Mouse (Mus musculus): ENCODE data around the gene Nudt3.
A peak's percentile ranks its signal among the peaks of the same experiment; 100 is the strongest.

The Nudt3 gene

DNA sequence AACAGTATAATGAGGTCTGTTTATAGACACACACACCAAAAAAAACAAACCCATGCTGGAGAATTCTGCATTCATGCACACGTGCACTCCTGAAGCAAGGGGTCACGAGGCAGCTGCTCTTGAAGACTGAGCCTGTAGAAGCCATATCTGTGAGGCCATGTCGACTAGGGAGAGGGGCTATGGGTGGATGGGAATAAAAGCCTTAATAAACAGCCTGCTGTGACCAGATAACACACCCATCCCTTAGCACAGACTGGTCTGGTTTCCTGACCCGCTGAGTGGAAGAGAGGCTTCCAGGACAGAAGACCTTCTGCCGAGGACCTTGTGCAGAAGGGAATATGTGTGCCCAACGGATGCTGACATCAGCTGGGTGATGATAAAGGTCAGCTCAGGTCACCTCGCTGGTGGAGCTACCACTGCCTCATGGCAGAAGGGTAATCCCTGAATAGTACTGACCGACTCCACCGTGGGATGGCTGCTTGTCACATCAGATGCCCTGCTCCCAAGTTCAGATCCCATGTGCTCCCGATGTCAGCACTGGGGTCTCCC lies 49.4 kb downstream of the Nudt3 start:
- DNase-seq (ENCODE audit: low read depth, low spot score): no peak
- H3K36me3 ChIP-seq (ENCODE audit: control insufficient read depth, insufficient read depth, low read length, poor library complexity, severe bottlenecking): no peaks in the 10 kb centered on the region; the same call in none of the 2 replicates
- H3K27me3 ChIP-seq (ENCODE audit: control insufficient read depth, insufficient read depth, low read length, poor library complexity, severe bottlenecking): no peaks in the 10 kb centered on the region

DNA sequence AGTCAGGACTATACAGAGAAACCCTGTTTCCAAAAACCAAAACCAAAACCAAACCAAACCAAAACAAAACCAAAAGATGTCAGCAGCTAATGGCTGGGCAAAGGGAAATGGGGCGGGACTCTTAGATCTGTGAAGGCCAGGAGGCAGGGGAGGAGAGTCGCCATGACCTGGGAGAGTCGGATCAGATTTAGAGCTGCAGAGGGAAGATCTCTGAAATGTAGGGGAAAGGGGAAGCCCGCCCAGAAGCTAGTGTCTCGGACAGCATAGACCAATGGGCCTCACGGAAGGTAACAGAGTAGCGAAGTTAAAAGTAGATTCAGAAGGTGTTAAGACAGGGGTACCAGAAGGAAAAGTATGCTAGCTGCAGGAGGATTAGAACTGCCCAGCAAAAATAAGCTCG lies 52.0 kb downstream of the Nudt3 start:
- Histone ChIP-seq H3K36me3 (ENCODE audit: control insufficient read depth, insufficient read depth, low read length, poor library complexity, severe bottlenecking) (no peaks in the 10 kb centered on the region; the same call in 1 of the 2 replicates), H3K27me3 (ENCODE audit: control insufficient read depth, insufficient read depth, low read length, poor library complexity, severe bottlenecking) (no peaks in the 10 kb centered on the region)
- DNase-seq (ENCODE audit: low read depth, low spot score): no peak

DNA sequence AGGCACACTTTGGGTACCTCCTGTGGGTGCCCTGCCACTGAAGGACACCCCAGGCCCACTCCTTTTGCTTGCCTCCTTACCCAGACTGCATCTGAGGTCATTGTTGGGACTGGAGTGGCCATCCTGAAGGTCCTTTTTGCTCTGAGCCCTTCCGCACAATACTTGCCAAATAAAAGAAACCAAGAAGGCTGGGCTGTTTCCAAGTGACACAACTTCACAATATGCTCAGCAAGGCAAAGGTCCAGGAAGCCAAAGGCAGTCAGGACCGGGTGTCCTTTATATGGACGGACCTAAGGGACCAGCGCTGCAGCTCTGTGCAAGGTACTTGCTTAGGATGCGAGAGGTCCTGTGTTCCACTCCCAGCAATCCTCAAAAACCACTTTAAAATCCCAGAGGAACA lies 55.1 kb downstream of the Nudt3 start:
- no peak for DNase-seq (ENCODE audit: low read depth, low spot score)
- H3K27me3 ChIP-seq (ENCODE audit: control insufficient read depth, insufficient read depth, low read length, poor library complexity, severe bottlenecking): no peaks in the 10 kb centered on the region
- H3K36me3 ChIP-seq (ENCODE audit: control insufficient read depth, insufficient read depth, low read length, poor library complexity, severe bottlenecking): no peaks in the 10 kb centered on the region

DNA sequence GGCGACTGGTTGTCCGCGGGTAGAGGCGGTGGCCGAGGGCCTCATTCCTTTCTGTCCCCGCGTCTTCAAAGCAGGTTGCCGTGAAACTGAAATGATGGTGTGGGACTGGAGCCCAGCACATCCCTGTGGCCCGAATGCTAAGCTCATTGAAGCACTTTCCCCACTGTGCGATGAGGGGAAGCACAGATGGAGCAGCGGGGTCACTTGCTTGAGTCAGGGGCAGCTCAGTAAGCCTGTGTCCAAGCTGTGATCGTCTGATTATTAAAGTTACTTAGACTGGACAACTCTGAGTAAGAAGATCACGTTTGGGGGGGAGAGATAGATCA lies 57.4 kb downstream of the Nudt3 start:
- H3K36me3 ChIP-seq (ENCODE audit: control insufficient read depth, insufficient read depth, low read length, poor library complexity, severe bottlenecking): peaks cover 5% of the 10 kb centered on the region
- DNase-seq (ENCODE audit: low read depth, low spot score): no peak
- H3K27me3 ChIP-seq (ENCODE audit: control insufficient read depth, insufficient read depth, low read length, poor library complexity, severe bottlenecking): no peaks in the 10 kb centered on the region

DNA sequence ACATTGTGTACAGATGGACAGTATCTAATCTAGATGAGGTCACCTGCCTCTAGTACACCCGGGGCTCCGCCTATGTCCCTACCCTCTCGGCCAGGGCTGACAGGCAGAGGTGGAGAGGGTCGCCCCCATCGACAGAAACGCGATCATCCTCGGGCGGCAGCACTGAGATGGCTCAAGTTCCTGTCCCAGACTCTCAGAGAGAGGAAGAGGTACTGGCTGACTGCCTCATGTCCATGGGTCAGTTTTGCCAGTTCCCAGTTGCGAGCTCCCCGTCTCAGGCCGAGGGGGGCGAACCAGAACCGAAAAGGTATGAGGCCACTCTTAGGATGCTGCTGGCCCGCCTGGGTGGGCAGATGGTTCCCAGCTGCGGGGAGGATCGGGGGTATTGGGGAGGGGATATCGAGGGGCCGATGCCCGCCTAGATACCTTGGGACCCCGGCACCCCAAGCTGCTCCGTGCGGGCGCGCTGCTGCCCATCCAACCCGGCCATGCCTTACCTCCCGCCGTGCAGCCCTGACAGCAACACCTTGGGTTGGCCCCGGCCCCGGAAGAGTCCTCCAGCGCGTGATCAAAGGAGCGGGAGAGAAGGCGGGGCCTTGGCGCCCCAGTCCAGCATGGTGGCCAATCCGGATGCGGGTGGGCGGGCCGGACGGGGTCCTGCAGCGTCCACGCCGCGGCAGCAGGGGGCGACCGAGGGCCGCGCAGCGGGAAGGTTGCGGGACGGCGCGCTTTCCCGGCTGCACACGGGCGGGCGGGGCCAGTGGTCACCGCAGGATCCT lies 57.9 kb downstream of the Nudt3 start, which contains the start of gene AI413582:
Gene AI413582, minus strand, starts transcription at position 594 of the 779 bp plus-strand sequence.
- peak; percentile 95 for DNase-seq (ENCODE audit: low read depth, low spot score)
- peaks cover 7% of the 10 kb centered on the region for H3K36me3 ChIP-seq (ENCODE audit: control insufficient read depth, insufficient read depth, low read length, poor library complexity, severe bottlenecking)
- H3K27me3 ChIP-seq (ENCODE audit: control insufficient read depth, insufficient read depth, low read length, poor library complexity, severe bottlenecking): no peaks in the 10 kb centered on the region

DNA sequence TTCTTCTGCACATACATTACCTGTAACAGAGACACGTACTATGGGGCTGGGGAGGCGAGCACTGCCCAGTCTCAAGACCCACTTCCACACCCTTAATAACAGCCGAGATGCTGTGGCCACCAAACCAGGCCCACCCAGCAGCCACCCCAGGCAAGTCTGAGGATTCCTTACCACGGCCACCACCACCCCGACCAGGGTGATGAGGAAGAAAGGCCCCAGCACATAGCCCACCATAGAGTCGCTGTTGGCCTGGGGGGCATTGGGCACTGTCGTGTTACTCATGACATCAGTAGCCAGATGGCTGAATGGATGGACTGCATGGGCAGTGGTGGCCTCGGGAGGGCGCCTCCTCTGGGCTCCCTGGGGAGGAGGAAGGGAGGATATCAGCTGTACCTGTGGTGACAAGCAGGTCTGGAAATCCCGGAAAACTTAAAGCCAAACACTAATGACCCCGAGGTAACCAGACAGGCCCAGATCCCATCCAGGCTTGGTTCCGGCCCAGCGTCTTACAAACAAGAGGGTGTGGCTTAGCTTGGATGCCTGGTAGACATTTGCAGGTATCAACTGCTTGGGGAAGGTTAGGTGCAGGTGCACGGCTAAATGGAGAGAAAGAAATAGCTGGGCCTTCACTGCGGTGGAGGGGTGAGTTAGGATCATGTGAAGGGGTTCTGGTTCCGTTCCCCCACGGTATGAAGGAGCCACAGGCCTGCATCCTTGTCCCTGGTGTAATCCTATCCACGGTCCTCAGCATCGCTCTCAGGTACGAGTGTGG lies 58.7 kb downstream of the Nudt3 start:
- Histone ChIP-seq H3K27me3 (ENCODE audit: control insufficient read depth, insufficient read depth, low read length, poor library complexity, severe bottlenecking) (no peaks in the 10 kb centered on the region), H3K36me3 (ENCODE audit: control insufficient read depth, insufficient read depth, low read length, poor library complexity, severe bottlenecking) (peaks cover 7% of the 10 kb centered on the region)
- DNase-seq (ENCODE audit: low read depth, low spot score): peak; percentile 54

DNA sequence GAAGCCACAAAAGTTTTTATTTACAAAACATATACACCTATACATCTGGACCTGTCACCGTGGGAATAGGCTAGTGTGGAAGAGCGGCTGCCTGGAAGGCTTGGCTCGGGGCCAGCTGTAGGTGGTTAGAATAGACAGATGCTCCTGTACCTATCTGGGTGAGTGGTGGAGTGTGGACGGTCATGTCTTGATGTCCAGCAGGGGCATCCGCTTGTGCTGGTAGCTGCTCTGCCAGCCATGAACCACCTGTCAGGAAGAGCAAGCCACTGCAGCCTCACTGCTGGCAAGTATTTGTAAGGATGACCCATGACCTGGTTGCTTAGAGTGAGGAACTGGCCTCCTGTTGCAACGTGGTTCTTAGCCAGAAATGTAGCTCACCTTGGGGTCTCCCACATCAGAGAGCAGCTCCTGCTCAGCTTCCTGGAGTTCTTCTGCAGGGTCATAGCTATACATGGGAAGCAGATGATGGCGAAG lies 59.5 kb downstream of the Nudt3 start:
- Histone ChIP-seq H3K27me3 (ENCODE audit: control insufficient read depth, insufficient read depth, low read length, poor library complexity, severe bottlenecking) (no peaks in the 10 kb centered on the region), H3K36me3 (ENCODE audit: control insufficient read depth, insufficient read depth, low read length, poor library complexity, severe bottlenecking) (peaks cover 7% of the 10 kb centered on the region)
- no peak for DNase-seq (ENCODE audit: low read depth, low spot score)

DNA sequence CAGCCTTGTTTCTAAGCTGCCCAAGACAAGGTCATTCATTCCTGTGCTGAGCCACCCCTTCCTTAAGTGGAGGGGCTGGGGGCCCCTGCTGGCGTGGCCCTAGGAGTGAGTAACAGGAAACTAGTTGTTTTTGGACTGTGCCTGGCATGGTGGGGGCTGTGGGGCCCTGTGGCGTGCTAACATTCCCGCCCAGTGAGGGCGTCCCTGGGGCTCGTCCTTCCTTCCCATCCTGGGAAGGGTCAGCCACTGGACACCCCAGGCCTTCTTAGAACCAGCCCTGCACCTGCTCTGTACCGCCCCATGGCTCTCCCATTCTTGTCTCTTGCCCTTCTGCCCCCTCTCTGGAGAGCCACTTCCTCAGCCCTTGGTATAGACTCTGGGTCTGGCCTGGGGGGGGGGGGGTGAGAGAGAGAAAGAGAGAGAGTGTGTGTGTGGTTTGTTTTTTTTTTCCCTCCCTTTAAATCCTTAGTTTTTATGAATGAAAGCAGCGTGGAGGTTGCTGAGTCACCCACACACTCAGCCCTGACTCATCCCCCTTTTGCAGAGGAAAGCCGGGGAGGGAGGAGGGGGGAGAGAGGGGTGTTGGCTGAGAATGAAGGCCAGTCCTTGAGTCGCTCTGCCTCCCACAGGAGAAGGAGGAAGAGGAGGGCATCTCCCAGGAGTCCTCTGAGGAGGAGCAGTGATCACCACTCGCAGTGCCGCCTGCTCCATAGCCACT lies 61.3 kb downstream of the Nudt3 start:
- peaks cover 7% of the 10 kb centered on the region for H3K36me3 ChIP-seq (ENCODE audit: control insufficient read depth, insufficient read depth, low read length, poor library complexity, severe bottlenecking)
- no peak for DNase-seq (ENCODE audit: low read depth, low spot score)

DNA sequence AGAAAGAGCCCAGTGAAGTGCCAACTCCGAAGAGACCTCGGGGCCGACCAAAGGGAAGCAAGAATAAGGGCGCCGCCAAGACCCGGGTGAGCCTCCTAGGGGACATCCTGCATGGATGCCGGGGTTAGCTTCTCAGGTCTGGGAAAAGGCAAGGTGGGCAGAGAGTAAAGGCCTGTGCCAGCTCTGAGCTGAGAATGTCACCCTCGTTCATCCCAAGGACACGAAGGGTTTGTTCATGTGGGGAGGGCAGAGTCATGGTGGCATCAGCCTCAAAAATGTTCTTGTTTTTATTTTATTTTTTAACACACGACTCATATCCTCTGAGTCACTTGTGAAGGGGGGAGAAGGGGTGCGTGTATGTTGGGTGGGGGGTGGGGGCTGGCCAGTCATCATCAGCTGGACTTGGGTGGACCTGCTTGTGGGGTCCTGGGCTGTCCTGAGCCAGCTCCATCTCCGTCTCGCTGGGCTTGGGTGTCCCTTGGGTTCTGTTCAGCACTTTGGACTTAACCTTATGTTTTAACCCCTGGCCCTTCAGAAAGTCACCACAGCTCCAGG lies 62.3 kb downstream of the Nudt3 start:
- no peak for DNase-seq (ENCODE audit: low read depth, low spot score)

More for the DNA sequence above, 61.3 kb downstream of the Nudt3 start:
- H3K27me3 ChIP-seq (ENCODE audit: control insufficient read depth, insufficient read depth, low read length, poor library complexity, severe bottlenecking): no peaks in the 10 kb centered on the region

DNA sequence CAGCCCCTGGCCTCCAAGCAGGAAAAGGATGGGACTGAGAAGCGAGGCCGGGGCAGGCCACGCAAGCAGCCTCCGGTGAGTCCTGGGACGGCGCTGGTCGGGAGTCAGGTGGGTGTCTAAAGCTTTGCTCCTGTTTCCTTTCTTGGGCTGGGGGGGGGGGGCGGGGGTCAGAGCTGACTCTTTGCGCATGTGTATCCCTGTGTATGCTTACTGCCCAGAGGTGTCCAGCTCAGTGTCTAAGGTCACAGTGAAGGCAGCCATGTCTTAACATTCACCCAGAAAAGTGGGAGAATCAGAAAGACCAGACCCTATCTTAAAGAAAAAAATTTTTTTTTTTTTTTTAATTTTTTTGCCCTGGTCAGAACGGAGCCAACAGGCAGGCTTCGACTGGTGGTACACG lies 63.7 kb downstream of the Nudt3 start:
- no peak for DNase-seq (ENCODE audit: low read depth, low spot score)
- Histone ChIP-seq H3K36me3 (ENCODE audit: control insufficient read depth, insufficient read depth, low read length, poor library complexity, severe bottlenecking) (peaks cover 7% of the 10 kb centered on the region), H3K27me3 (ENCODE audit: control insufficient read depth, insufficient read depth, low read length, poor library complexity, severe bottlenecking) (no peaks in the 10 kb centered on the region)

More for the DNA sequence above, 62.3 kb downstream of the Nudt3 start:
- Histone ChIP-seq H3K36me3 (ENCODE audit: control insufficient read depth, insufficient read depth, low read length, poor library complexity, severe bottlenecking) (peaks cover 7% of the 10 kb centered on the region), H3K27me3 (ENCODE audit: control insufficient read depth, insufficient read depth, low read length, poor library complexity, severe bottlenecking) (no peaks in the 10 kb centered on the region)

DNA sequence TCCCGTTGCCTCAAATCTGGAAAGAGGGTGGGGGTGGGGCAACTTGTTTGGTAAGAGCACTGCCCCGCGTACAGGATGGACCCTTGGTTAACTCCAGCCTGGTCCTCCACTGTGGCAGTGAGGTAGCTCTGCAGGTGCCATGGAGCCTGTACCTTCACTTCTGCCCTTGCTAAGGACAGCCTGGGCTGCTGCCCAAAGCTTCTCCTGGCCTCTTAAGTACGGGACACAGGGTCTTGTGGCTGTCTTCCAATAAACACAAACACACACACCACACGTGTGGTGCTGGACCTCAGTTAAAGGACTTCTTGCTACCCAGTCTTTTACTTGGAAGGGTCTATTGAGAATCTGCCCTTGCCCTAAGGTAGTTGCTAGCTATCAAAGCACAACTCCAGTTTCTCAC lies 64.5 kb downstream of the Nudt3 start:
- Histone ChIP-seq H3K36me3 (ENCODE audit: control insufficient read depth, insufficient read depth, low read length, poor library complexity, severe bottlenecking) (peaks cover 7% of the 10 kb centered on the region), H3K27me3 (ENCODE audit: control insufficient read depth, insufficient read depth, low read length, poor library complexity, severe bottlenecking) (no peaks in the 10 kb centered on the region)
- DNase-seq (ENCODE audit: low read depth, low spot score): no peak

DNA sequence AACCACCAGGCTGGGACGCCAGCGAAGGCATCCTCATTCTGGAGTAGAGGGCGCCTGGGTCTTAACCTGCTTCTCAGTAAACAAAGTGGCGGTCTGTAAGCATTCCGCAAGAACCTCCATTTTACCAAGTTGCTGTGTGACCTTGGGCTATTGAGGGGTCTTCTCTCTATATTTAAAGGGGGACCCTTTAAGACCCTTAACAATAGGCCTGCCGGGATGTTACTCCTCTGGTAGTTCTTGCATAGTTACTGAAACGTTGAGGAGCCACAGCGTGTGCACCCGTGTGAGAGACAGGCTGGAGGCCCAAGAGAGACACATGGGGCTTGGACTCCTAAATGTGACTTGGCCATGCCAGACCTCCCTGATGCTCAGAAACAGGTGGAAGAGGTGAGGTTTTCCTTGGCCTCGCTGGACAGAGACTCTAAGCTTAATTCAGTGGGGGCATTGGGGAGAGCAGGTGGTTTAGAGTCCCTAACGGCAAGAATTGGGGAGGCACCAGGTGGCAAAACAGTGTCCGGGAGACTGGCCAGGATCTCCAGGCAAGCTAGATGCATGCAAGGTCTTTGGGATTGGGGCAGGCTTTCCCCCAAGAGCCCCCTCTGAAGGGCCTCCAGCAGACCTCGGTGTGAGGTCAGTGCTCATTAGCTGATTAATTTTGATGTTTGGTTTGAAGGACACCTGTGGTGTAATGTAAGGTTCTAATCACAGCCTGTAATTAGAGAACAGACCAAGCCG lies 65.2 kb downstream of the Nudt3 start:
- H3K27me3 ChIP-seq (ENCODE audit: control insufficient read depth, insufficient read depth, low read length, poor library complexity, severe bottlenecking): no peaks in the 10 kb centered on the region
- no peak for DNase-seq (ENCODE audit: low read depth, low spot score)
- H3K36me3 ChIP-seq (ENCODE audit: control insufficient read depth, insufficient read depth, low read length, poor library complexity, severe bottlenecking): peaks cover 7% of the 10 kb centered on the region

DNA sequence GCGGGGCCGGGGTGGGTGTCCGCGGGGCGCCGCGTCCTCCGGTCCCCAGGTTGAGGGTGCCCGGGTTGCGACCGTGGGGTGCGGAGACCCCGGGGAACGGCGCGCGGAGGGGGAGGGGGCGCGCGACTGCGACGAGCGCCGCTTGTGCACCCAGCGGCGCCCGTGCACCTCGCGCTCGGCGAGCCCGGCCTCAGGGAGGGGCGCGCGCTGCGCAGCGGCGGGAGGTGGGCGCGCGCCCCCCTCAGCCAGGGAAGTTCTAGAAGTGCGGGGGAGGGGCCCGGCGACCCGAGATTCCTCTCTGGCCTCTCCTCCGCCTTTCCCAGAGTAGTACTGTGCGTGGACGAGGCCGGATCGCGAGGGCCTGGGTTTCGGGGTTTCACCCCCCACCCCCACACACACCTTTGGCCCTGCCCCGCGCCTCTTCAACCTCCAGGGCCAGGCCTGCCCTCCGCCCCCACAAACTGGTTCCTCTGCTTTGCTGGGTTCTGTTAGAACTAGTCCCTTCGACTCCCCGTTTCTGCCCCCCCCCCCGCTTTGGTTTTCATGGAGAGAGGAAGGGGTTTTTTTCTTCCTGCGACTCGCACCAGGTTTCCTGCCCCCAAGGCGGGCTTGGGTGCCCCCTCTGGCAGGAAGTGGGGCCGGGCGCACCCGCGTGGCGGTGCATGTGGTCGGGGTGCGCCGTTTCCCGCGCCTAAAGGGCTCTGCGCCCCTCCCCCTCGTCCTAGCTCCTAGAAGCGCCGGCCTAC lies 65.9 kb downstream of the Nudt3 start:
- DNase-seq (ENCODE audit: low read depth, low spot score): peak; percentile 68
- Histone ChIP-seq H3K27me3 (ENCODE audit: control insufficient read depth, insufficient read depth, low read length, poor library complexity, severe bottlenecking) (no peaks in the 10 kb centered on the region), H3K36me3 (ENCODE audit: control insufficient read depth, insufficient read depth, low read length, poor library complexity, severe bottlenecking) (peaks cover 7% of the 10 kb centered on the region)
